Mouse (Mus musculus): ENCODE measurements around the gene Klf15.

The Klf15 gene

GRCm38 (mm10) chr6:90465028-90465640 is 2.8 kb downstream of the Klf15 start:
- peak; percentile 31 for DNase-seq

- DNase-seq, result peak; percentile 56
Observed at GRCm38 (mm10) chr6:90466079-90466478, 3.7 kb downstream of the Klf15 start.

DNA sequence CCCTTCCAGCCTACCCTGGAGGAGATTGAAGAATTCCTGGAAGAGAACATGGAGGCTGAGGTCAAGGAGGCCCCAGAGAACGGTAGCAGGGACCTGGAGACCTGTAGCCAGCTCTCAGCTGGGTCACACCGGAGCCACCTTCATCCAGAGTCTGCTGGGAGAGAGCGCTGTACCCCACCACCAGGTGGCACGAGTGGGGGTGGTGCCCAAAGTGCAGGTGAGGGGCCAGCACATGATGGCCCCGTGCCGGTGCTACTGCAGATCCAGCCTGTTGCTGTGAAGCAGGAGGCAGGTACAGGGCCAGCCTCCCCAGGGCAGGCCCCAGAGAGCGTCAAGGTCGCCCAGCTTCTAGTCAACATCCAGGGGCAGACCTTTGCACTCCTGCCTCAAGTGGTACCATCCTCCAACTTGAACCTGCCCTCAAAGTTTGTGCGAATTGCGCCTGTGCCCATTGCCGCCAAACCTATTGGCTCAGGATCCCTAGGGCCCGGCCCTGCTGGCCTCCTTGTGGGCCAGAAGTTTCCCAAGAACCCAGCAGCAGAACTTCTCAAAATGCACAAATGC is 4.6 kb downstream of the Klf15 start:
- peak; percentile 83 for DNase-seq

DNA sequence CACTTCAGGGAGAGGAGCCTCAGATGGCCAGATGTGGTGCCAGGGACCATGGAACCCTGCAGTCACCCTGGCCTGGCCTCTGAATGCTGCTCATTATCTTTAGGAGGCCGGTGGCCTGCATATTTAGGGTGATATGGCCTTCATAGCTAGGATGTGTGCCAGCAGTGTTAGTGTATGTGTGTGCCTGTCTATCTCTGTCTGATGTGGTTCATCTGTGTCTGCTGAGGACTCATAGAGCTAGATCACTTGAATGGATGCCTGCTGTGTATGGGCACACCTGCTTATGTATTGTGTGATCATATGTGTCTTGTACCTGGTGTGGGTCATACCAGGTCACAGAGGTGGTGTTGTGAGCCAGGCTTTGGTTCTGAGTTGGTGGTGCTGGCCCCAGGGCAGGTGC is 5.8 kb downstream of the Klf15 start:
- DNase-seq, result no peak

- peak; percentile 42 for DNase-seq
Observed at GRCm38 (mm10) chr6:90469041-90469440, 6.7 kb downstream of the Klf15 start.

- DNase-seq, result no peak
Observed at GRCm38 (mm10) chr6:90470255-90470654, 7.9 kb downstream of the Klf15 start.

DNA sequence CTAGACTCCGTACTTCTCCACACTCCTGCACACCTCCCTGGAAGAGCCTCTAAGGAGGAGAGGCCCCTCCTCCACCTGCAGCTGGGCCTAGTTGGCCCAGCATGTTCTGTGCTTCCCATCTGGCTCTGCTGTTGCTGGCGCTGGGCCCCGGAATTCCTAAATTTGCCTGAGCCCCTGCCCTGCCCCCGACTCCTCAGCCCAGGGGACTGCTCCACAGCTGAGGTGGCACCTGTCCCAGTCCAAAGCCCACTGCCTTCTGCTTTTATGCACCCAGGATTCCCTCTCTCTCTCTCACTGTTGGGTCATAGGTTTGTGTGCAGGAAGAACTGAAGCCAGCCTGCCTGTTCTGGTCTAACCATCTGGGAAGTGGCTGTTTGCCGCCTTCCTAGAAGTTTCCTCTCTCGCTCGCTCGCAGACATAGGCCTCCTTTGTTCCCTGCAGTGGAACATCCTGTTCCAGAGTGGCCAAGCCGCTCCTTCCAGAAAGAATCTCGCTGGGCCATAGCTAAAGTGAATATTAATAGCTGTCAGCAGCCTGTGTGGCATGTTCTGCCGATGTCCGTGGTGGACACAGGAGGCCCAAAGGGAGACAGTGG is 8.7 kb downstream of the Klf15 start:
- peak; percentile 51 for DNase-seq

DNA sequence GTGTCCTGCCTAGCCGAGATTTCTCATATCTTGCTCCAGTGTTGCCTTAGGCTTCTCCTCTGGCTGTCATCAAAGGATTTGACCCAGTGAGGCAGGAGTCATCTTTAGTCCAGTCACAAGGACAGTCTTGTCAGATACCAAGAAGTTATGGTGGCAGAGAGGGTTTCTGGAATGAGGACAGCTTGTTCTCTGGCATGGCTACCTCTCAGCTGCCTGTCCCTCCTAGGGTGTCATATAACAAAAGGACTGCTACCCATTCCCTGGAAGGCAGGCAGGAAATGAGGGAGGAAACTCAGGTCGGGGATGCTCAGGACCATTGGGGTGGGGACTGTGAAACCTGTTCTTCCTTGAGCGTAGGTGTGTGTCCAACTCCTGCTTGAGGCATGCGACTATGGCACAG is 9.7 kb downstream of the Klf15 start:
- DNase-seq, result no peak

DNA sequence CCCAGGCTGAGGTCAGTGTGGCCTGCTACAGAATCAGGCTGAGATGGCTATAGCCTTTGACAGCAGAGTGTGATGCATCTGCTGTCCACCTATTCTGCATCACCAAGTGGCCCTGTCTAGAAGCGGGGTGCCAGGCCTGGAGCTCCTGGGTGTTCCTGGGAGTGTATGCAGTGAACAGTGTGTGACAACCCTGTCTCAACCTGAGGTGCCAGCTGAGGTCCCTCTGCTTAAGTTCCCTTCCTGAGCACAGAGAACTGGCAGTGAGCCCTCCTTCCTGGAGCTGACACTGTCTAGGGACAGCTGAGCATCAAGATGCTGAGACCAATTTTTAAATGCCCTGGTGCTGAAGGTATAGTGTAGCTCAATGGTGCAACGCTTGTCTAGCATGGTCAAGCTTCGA is 10.3 kb downstream of the Klf15 start:
- DNase-seq, result no peak

DNA sequence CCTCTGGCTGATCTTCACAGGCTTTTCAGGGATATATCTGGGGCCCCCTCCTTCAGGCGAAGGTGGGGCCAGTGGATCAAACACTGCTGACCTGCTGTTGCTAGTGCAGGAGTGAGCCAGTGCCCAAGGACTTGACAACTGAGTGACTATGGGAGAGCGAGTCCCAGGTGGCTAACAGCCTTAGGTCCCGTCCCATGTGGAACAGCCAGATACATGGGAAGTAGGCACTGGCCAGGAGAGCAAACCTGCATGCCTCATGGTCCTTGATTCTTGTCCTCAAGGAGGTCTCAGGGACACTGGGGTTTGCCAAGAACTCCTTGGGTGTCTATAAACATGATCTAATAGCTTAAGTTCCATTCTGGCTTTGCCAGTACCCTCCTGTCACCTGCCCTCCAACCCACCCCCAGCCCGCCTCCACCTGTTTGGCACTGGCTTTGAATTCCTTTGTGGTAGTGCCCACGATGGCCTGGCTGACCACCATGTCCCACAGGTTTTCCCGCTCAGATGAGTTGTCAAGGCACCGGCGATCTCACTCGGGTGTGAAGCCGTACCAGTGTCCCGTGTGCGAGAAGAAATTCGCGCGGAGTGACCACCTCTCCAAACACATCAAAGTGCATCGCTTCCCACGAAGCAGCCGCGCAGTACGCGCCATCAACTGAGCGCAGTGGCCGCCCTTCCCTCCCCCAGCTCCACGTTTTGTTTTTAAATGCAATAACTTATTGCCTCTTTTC is 11.4 kb downstream of the Klf15 start:
- no peak for DNase-seq

DNA sequence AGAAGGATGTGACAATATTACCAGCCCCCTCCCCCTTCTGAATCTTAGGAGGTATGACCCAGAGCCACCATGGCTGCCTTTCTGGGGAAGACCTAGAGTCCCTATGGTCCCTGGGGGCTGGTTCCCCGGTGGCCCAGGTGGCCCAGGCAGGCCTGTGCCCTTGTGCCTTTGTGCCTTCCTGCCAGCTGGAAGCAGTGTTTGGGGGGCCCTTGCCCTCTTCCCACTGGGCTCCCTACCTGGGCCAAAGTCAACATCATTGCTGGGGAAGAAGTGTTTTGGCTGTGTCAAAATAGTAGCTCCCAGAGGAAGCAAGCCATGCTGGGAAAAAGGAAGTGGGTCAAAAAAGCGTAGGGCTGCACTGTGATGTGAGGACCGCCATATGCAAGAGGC is 12.0 kb downstream of the Klf15 start:
- DNase-seq, result no peak

DNA sequence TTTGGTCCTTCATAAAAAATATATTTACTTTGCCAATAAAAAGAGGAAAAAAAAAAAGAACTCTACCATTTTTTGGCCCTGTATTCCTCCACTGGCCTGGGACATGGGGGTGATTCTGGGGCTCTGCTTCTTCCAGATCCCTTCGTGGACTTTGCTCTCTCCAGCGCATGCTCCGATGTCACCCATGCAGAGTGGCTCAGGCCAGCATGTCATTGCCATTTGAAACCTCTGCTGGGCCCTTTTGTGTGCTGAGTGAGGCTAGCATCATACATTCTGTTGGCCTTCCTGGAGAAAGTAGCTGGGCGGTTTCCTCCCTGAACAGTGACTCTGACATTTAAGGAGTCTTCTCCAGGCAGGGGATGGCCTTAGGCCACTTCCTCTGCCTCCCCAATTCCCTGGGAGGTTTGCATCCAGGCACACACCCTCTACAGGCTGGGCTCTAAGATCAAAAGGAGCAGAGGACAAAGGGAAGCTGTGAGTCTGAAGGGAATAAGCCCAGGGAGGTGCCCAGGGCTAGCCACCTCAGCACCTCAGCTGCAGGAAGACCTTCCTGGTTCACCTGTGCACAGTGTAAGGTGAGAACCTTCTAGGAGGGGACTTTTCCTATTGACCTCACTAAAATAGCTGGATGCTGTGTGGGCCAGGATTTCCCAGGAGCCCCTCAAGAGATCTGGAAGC is 12.9 kb downstream of the Klf15 start:
- peak; percentile 60 for DNase-seq

- peak; percentile 83 for DNase-seq
Observed at GRCm38 (mm10) chr6:90475854-90476212, 13.5 kb downstream of the Klf15 start.

GRCm38 (mm10) chr6:90476941-90477518 is 14.7 kb downstream of the Klf15 start:
- peak; percentile 91 for DNase-seq

GRCm38 (mm10) chr6:90484249-90484648 is 21.9 kb downstream of the Klf15 start:
- no peak for DNase-seq

DNA sequence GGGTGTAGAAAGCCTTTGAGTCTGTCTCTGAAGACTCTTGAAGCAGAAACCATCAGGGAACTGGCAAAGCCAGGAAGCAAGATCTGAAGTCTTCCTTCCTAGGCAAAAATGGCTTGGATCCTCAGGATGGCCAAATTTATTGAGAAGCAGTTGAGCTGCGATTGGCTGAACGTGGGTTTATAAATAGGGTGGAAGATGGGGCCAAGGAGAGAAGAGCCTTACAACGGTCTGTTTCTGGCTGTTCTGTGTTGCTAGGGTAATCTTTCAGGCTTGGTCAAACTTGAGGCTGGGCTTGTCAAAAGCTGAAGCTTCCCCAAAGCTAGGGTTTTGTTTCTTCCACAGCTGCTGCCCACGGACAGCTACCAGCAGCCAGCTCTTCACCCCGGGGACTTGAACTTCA is 22.5 kb downstream of the Klf15 start:
- DNase-seq, result no peak

- DNase-seq, result no peak
Observed at GRCm38 (mm10) chr6:90486176-90486921, 24.0 kb downstream of the Klf15 start, which contains the start of gene Aldh1l1. Aldh1l1 (plus strand) TSS chr6:90486427.

DNA sequence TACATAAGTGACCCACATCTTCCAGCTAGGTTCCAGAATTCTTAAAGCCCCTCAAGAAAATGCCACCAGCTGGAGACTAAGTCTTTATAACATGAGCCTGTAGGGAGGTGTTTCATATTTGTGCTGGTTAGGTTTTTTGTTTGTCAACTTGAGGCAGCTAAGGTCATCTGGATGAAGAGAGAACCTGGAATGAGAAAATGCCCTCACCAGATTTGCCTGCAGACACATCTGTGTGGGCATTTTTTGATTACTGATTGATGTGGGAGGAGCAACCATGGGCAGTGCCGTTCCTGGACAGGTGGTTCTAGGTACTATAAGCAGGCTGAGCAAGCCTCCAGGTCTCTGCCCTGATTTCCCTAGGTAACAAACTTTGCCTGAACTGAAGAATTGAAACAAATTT is 25.2 kb downstream of the Klf15 start:
- DNase-seq, result no peak

DNA sequence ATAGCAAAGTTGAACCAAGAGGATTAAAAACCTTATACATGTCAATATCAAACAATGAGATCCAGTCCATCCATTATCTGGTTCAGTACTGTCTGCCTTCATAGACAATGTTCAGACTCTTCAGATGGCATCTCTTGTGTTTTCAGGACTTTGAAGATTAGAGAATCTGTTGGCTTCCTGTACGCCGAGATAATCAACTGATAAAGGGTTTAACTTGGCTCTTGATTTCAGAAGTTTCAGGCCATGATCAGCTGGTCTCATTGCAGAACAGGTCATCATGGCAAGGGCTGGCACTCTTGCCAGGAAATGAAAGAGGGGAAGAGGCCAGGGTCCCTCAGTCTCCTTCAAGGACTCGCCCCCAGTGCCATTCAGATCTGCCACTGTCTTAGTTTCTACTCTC is 27.2 kb downstream of the Klf15 start:
- no peak for DNase-seq

- DNase-seq, result no peak
Observed at GRCm38 (mm10) chr6:90490976-90491375, 28.6 kb downstream of the Klf15 start.

DNA sequence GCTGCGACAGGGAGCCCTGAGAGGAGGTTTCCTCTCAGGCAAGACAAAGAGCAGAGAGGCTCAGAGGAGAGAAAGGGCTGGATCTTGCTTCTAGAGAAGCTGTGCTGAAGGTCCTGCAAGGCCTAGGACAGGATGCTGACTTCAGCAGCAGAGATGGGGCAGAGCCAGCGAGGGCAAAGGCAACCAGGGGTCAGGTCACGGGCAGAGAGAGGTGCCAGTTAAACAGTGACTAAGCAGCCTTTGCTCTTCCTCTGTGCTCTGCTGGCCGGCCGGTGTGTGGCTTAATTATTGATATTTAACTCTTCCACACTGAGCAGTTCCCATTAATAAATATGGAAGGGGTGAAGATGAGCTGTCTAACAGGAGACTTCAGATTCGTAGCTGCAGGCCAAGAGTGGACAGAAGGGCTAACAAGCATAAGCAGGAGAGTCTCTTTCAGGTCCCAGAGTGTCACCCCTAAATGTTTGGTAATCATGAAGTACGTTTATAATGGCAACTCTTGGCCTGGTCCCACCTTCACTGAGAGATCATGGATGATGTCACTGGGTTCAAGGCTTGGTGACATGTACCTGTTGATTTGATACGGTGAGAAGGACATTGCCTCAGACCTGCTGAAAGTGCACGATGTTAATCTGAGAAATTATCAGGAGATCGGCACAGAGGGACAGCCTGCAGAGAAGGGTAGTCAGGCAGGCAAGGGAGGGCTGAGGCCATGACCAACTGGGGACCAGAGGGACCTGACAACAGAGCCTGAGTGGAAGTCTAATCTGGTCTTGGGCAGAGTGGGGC is 29.8 kb downstream of the Klf15 start:
- peak; percentile 96 for DNase-seq

DNA sequence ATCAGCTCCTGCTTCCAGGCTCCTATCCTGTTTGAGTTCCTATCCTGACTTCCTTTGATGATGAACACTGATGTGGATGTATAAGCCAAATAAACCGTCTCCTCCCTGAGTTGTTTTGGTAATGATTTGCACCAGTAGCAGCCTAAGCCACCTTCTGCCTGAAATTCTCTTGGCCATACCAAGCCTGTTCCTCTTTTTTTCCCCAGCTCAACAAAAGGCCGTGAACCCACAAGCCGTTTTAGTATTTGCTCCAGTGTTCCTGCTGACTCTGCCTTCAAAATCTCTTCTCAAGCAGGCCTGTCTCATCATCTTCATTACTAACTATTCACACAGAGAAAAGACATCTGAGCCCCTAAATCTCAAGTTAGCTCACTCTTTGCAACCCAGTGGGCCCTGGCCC is 31.8 kb downstream of the Klf15 start:
- DNase-seq, result no peak
